Mouse (Mus musculus): ENCODE data around the gene Apol8. TPM values are rescaled to one million over a fixed set of nuclear protein-coding genes. Genes with fewer than 3 reads are reported as not detected.
A peak's percentile ranks its signal among the peaks of the same experiment; 100 is the strongest.

Apol8 gene
- polyA plus RNA-seq, 1 experiment from 2014 or later = not detected

DNA sequence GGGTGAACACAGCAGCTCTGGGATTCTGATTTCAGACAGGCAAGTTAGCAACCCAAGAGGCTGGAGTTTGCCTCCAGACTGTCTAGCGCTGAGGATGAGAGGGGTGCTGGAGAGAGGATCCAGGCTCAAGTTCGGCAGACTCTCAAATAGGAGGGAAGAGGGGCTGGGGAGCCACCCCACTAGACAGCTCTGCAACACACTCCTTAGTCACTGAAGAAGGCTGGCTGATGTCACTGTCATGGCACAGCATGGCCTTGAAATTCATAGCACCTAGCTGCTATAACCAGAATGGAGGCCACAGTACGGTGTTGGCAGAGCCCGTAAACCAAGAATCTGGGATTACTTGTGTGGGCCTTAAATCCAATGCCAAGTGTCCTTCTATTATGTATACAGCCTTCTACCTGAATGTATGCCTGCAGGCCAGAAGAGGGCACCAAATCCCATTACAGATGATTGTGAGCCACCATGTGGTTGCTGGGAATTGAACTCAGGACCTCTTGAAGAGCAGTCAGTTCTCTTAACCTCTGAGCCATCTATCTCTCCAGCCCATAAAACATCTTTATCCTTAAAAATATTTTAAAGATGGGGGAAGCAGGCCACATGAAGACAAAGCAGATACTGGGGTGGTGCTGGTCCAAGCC, 903 bp upstream of the Apol8 start:
- no peak for ATAC-seq (replicated peaks; ENCODE audit: low FRiP score, low read depth)
- 82% methylated on average over 4 of the region's 4 CpGs for WGBS
- DNase-seq (ENCODE audit: low spot score) = no peak
- H3K36me3 ChIP-seq (ENCODE audit: insufficient read depth, low read length) = peaks cover 28% of the 10 kb centered on the region
- H3K4me3 ChIP-seq (replicated peaks; ENCODE audit: low read depth, low read length) = no peak overlapping the region
- no peaks in the 10 kb centered on the region for H3K27me3 ChIP-seq (ENCODE audit: insufficient read depth, low read length)
- H3K4me2 ChIP-seq (ENCODE audit: low read length) = no peak overlapping the region
- TF ChIP-seq CTCF (IDR thresholded peaks at IDR 0.05; ENCODE audit: low read depth) = peak; percentile 51
- H3K9ac ChIP-seq (ENCODE audit: low read depth, low read length) = no peak overlapping the region
- no peaks in the 10 kb centered on the region for H3K4me1 ChIP-seq (replicated peaks; ENCODE audit: insufficient read depth, low read length)
- H3K27ac ChIP-seq = no peak overlapping the region
- no peaks in the 10 kb centered on the region for H3K9me3 ChIP-seq (replicated peaks; ENCODE audit: low read length)

DNA sequence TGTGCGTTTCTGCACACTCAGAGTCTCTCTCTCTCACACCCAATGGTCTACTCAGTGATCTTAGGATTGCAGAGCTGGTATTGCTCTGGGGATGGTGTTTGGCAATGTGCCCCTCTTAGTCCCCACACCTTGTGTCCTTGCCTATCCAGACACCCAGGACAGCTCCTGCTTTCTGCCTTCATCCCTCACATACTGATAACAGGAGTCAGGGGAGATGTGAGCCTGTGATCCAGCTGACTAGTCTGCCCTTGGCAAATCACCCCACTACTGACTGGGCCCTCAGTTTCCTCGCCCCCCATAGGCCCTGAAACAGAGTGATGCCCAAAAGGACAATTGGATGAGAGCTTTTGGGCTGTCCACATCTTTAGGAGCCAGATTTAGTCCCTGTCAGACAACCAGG, 722 bp downstream of the Apol8 start:
- TF ChIP-seq CTCF (IDR thresholded peaks at IDR 0.05; ENCODE audit: low read depth) = no peak
- H3K4me3 ChIP-seq (replicated peaks; ENCODE audit: low read depth, low read length) = no peak overlapping the region
- H3K27me3 ChIP-seq (ENCODE audit: insufficient read depth, low read length) = no peaks in the 10 kb centered on the region
- DNase-seq (ENCODE audit: low spot score) = no peak
- H3K27ac ChIP-seq = no peak overlapping the region
- H3K9me3 ChIP-seq (replicated peaks; ENCODE audit: low read length) = no peaks in the 10 kb centered on the region
- no peak overlapping the region for H3K9ac ChIP-seq (ENCODE audit: low read depth, low read length)
- no peaks in the 10 kb centered on the region for H3K4me1 ChIP-seq (replicated peaks; ENCODE audit: insufficient read depth, low read length)
- no peak overlapping the region for H3K4me2 ChIP-seq (ENCODE audit: low read length)
- 63% methylated on average over 2 of the region's 2 CpGs for WGBS
- H3K36me3 ChIP-seq (ENCODE audit: insufficient read depth, low read length) = peaks cover 12% of the 10 kb centered on the region
- no peak for ATAC-seq (replicated peaks; ENCODE audit: low FRiP score, low read depth)

DNA sequence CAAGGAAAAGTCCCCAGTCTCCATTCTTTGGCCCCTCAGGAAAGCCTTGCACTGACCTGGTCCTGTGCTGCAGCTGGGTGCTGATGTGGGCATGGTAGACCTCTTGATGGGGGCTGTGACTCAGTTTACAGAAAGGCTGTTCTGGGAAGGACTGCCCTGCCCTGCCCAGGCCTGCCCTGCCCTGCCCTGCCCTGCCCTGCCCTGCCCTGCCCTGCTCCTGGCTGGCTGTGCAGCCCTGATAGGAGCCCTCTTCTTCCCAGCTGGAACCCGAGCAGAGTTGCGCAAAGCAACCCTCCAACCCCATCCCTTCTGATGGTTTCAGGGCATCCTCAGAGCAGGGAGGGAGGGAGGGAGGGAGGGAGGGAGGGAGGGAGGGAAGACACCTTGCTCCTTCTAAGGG, 1.7 kb downstream of the Apol8 start:
- H3K27ac ChIP-seq = no peak overlapping the region
- H3K4me1 ChIP-seq (replicated peaks; ENCODE audit: insufficient read depth, low read length) = no peaks in the 10 kb centered on the region
- no peak overlapping the region for H3K4me3 ChIP-seq (replicated peaks; ENCODE audit: low read depth, low read length)
- H3K9me3 ChIP-seq (replicated peaks; ENCODE audit: low read length) = no peaks in the 10 kb centered on the region
- no peak overlapping the region for H3K4me2 ChIP-seq (ENCODE audit: low read length)
- H3K27me3 ChIP-seq (ENCODE audit: insufficient read depth, low read length) = no peaks in the 10 kb centered on the region
- H3K9ac ChIP-seq (ENCODE audit: low read depth, low read length) = no peak overlapping the region
- no peak for TF ChIP-seq CTCF (IDR thresholded peaks at IDR 0.05; ENCODE audit: low read depth)
- WGBS = 69% methylated on average over 2 of the region's 2 CpGs
- no peak for DNase-seq (ENCODE audit: low spot score)
- H3K36me3 ChIP-seq (ENCODE audit: insufficient read depth, low read length) = peaks cover 4% of the 10 kb centered on the region; the same call in 1 of the 2 replicates
- no peak for ATAC-seq (replicated peaks; ENCODE audit: low FRiP score, low read depth)

DNA sequence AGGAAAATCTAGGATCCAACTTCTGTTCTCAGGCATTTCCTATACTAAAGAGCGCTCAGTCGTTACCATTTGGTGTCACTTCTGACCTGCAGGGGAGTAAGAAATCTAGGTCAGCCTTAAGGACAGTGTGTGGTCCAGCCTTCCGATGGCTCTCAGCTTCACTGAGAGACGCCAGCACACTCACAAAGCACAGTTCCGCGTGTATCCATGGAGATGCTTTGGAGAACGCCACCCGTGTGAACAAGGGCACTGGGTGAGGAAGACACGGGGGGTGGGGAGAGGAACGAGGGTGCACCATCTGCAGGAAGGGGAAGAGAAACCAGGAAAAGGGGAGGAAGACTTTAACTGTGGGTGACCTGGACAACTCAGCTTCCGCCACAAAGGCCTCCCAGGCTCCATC, 4.4 kb downstream of the Apol8 start:
- H3K4me2 ChIP-seq (ENCODE audit: low read length) = no peak overlapping the region
- WGBS = 36% methylated on average over 11 of the region's 11 CpGs
- no peak overlapping the region for H3K9ac ChIP-seq (ENCODE audit: low read depth, low read length)
- no peaks in the 10 kb centered on the region for H3K9me3 ChIP-seq (replicated peaks; ENCODE audit: low read length)
- H3K4me3 ChIP-seq (replicated peaks; ENCODE audit: low read depth, low read length) = no peak overlapping the region
- H3K27me3 ChIP-seq (ENCODE audit: insufficient read depth, low read length) = no peaks in the 10 kb centered on the region
- H3K27ac ChIP-seq = no peak overlapping the region
- H3K4me1 ChIP-seq (replicated peaks; ENCODE audit: insufficient read depth, low read length) = no peaks in the 10 kb centered on the region
- no peak for DNase-seq (ENCODE audit: low spot score)
- ATAC-seq (replicated peaks; ENCODE audit: low FRiP score, low read depth) = no peak
- no peak for TF ChIP-seq CTCF (IDR thresholded peaks at IDR 0.05; ENCODE audit: low read depth)
- H3K36me3 ChIP-seq (ENCODE audit: insufficient read depth, low read length) = no peaks in the 10 kb centered on the region

DNA sequence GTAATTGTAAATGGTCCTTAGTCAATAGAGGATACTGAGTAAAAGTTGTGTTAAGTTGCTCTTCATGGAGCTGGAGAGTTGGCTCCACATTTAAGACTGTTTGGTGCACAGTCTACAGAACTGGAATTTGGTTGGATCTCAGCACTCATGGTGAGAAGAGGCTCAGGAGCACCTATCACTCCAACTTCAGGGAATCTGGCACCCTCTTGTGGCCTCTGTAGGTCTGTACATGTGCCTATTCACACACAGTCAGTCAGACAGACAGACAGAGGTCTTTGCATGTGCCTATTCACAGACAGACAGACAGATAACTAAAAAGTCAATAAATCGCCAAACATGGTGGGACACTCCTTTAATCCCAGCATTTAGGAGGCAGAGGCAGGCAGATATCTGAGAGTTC, 6.3 kb downstream of the Apol8 start:
- no peaks in the 10 kb centered on the region for H3K36me3 ChIP-seq (ENCODE audit: insufficient read depth, low read length)
- peak; percentile 43 for DNase-seq (ENCODE audit: low spot score)
- TF ChIP-seq CTCF (IDR thresholded peaks at IDR 0.05; ENCODE audit: low read depth) = peak; percentile 76

DNA sequence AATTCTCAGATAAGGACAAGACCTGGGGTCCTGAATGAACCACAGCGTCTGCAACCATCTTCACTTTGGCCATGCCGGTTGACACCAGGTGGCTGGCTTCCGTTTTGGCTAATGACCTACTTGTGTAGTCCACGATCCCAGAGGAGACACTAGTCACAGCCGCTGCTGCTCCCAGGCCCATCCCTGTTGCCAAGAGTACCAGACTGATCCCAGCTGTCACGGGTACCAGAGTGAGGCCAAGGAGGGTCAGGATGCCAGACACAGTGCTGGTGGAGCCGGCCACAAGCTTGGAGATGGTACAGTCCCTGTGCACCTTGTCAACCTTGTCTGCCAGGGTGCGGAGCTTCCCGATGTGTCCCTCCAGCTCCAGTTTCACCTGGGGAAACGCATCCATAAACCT, 7.1 kb downstream of the Apol8 start:
- no peak overlapping the region for H3K4me3 ChIP-seq (replicated peaks; ENCODE audit: low read depth, low read length)
- no peaks in the 10 kb centered on the region for H3K27me3 ChIP-seq (ENCODE audit: insufficient read depth, low read length)
- no peak for TF ChIP-seq CTCF (IDR thresholded peaks at IDR 0.05; ENCODE audit: low read depth)
- 83% methylated on average over 10 of the region's 10 CpGs for WGBS
- DNase-seq (ENCODE audit: low spot score) = no peak
- H3K4me2 ChIP-seq (ENCODE audit: low read length) = no peak overlapping the region
- H3K27ac ChIP-seq = no peak overlapping the region
- H3K36me3 ChIP-seq (ENCODE audit: insufficient read depth, low read length) = no peaks in the 10 kb centered on the region
- no peak for ATAC-seq (replicated peaks; ENCODE audit: low FRiP score, low read depth)
- H3K4me1 ChIP-seq (replicated peaks; ENCODE audit: insufficient read depth, low read length) = no peaks in the 10 kb centered on the region
- no peak overlapping the region for H3K9ac ChIP-seq (ENCODE audit: low read depth, low read length)
- no peaks in the 10 kb centered on the region for H3K9me3 ChIP-seq (replicated peaks; ENCODE audit: low read length)

More for the DNA sequence above, 6.3 kb downstream of the Apol8 start:
- no peak overlapping the region for H3K27ac ChIP-seq
- WGBS = 25% methylated on average over 1 of the region's 1 CpGs
- no peaks in the 10 kb centered on the region for H3K9me3 ChIP-seq (replicated peaks; ENCODE audit: low read length)
- no peaks in the 10 kb centered on the region for H3K4me1 ChIP-seq (replicated peaks; ENCODE audit: insufficient read depth, low read length)
- H3K4me2 ChIP-seq (ENCODE audit: low read length) = no peak overlapping the region
- H3K4me3 ChIP-seq (replicated peaks; ENCODE audit: low read depth, low read length) = no peak overlapping the region
- H3K9ac ChIP-seq (ENCODE audit: low read depth, low read length) = no peak overlapping the region
- no peak for ATAC-seq (replicated peaks; ENCODE audit: low FRiP score, low read depth)
- no peaks in the 10 kb centered on the region for H3K27me3 ChIP-seq (ENCODE audit: insufficient read depth, low read length)

DNA sequence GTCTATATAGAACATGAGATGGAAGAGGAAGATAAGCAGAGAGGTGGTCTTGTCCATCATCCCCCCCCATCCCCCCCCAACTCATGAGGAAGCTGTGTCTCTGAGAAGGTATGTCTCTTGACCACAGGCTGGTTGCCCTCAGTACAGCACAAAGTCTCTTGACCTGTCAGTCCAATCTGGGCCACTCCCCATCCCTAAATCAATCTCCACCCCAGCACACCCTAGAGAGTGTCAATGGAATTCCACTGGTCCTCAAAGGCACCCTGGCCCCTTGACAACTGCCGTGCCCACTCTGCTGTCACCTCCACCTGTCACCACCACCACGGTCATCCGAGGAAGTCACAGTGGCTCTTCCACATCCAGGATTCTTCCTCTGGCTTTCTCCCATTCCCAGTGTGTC, 8.4 kb downstream of the Apol8 start:
- no peak overlapping the region for H3K9ac ChIP-seq (ENCODE audit: low read depth, low read length)
- no peak for TF ChIP-seq CTCF (IDR thresholded peaks at IDR 0.05; ENCODE audit: low read depth)
- no peak overlapping the region for H3K27ac ChIP-seq
- ATAC-seq (replicated peaks; ENCODE audit: low FRiP score, low read depth) (no peak), DNase-seq (ENCODE audit: low spot score) (no peak)
- 82% methylated on average over 3 of the region's 3 CpGs for WGBS
- H3K4me3 ChIP-seq (replicated peaks; ENCODE audit: low read depth, low read length) = no peak overlapping the region
- no peaks in the 10 kb centered on the region for H3K27me3 ChIP-seq (ENCODE audit: insufficient read depth, low read length)
- no peaks in the 10 kb centered on the region for H3K4me1 ChIP-seq (replicated peaks; ENCODE audit: insufficient read depth, low read length)
- H3K36me3 ChIP-seq (ENCODE audit: insufficient read depth, low read length) = no peaks in the 10 kb centered on the region
- no peak overlapping the region for H3K4me2 ChIP-seq (ENCODE audit: low read length)
- H3K9me3 ChIP-seq (replicated peaks; ENCODE audit: low read length) = no peaks in the 10 kb centered on the region

Measured in kidney, postnatal 0 days (tissue).